Mouse (Mus musculus): ENCODE measurements around the gene Fip1l1.

Fip1l1 gene

DNA sequence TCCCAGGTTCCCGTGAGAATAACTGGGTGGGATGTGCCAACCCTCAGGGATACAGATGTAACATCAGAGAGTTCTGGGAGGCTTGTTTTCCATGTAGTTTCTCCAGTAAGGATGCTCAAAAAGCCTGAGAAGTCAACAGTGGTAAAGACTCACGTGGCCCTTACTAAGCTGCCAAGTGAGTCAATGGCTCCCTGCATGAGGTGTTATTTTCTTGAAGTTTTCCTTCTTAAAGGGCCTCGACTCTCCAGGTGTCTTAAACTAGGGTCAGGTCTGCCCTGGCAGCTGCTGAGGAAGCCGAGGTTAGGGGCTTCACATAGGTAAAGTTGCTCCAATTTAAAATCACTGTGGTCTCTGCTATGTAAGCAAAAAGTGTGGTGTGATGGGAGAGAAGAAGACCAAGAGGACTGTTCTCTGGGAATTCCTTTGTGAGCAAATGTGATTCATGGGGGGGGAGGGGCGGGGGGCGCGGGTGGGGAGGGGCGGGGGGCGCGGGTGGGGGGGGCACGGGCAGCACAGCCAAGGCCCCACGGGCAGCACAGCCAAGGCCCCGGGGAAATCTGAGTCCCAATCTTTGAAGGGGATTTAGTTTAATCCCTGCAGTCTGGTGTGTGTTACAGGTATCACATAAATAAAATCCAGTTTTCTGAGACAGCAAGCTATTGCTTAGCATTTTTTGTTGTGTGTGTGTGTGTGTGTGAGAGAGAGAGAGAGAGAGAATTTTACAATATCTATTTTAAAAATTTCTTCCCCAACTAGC is 82.7 kb downstream of the Fip1l1 start:
- DNase-seq, result no peak

GRCm38 (mm10) chr5:74618573-74619059 is 83.4 kb downstream of the Fip1l1 start:
- peak; percentile 44 to 46 for DNase-seq

DNA sequence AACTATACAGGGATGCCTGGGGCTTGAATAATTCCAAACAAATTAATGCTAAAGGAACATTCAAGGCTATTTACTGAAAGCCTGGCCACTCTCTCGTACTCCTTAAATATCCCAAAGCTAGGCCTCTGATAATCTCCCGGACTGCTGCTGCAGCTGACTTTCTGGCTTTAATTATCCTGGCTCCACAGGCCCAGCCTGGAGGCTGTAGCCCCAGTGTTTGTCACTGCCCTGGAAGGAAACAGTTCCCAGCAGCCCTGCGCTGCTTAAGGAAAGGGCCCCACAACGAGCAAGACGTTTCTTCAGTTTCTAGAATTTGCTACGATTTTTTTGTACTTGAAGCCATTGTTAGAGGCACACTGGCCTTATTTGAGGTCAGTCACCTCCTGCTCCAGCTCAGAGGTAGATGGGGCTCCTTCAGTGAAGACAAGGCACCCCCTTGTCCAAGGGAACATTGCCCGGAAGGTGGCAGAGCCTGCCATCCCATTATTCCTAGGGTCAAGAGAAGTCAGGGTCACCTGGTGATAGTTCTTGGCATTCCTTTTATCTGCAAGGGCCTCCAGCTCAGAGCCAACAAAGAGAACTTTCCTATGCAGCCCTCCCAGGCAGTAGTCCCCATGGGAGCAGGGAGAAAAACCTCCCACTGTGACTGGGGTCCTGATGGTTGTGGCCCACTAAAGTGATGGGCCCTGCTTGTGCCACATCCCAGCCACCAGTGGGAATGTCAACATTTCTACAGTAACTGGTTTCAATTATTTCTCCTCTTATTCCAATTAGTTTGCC is 86.6 kb downstream of the Fip1l1 start:
- DNase-seq, result no peak

DNA sequence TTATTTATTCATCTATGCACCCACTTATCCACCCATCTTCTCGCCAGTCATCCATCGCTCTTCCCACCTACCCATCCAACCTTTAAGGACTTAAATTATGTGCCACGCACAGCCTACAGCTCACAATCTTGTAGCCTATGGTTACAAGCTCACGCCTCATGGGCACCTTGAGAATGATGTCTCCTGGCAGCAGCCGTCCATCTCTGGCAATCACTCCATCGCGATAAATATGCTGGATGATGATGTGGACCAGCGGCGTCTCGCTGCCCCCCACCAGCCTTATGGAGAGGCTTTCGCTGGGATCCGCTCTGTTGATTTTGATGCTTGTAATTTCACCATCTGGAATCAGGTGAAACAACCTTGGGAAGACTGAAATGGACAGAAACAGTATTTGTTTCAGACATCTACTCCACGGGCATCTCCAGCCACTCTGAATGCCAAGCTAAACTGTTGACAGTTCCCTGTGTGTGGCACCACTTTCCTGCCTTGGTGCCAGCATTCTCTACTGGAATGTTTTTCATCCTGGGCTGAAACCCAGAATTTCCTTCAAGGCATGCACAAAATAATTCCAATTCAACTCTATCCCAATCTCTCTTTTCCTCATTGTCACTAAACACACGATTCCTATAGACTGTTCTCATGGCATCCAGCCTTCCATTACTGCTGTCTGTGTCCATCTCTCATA is 88.2 kb downstream of the Fip1l1 start:
- DNase-seq, result no peak

DNA sequence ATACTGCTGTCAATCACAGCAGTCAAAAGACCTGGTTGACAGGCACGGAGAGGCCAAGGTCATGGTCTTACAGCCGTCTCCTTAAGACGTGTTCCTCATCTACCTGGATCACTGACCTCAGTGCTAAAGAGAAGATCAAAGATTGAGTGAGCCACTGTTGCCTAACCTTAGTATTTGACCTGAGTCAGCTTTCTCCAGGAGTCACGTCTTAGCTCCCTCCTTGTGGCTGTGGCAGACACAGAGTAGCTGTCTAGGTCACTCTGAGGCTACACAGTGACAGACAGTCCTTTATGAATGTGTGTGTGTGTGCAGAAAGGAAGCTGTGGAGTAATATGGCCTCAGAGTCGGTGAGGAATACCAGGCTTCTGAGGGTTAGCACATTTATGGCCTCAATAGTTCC is 89.1 kb downstream of the Fip1l1 start:
- DNase-seq, result no peak

GRCm38 (mm10) chr5:74628001-74628400 is 92.8 kb downstream of the Fip1l1 start:
- DNase-seq, result no peak

DNA sequence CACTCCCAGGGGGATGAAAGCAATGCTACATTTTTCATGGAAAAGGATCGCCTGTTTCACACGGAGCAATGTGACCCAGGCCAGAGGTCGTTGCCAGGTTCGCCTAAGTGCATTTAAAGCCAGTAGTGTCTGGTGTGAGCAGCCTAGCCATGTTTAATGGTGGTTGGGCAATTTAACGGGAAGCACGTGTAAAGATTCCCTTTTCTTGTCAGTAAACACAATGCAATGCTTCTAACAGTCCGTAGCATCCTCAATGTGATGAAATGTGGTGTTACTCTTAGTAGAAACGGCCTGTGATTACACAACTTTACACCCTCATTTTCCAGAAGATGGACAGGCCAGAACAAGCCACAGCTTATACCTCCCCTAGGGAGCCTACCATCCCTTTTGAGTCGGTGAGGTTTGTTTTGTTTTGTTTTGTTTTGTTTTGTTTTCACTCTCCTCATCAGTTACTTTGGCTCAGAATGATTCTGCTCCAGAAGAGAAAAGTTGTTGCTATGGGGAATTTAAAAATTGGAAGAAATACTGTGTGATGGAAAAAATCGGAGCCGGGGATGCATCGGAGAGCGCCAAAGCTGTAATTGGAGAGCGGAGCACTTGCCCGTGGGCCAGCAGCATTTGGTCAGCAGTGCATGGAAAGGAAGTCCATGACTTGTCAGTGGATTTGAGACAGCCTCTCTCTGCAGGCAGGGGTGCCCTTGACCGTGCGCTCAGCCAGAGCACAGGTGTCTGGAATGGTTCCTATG is 97.3 kb downstream of the Fip1l1 start:
- DNase-seq, result peak in 1 of 2 experiments; percentile 19

- DNase-seq, result no peak
Observed at GRCm38 (mm10) chr5:74633453-74633852, 98.2 kb downstream of the Fip1l1 start.

DNA sequence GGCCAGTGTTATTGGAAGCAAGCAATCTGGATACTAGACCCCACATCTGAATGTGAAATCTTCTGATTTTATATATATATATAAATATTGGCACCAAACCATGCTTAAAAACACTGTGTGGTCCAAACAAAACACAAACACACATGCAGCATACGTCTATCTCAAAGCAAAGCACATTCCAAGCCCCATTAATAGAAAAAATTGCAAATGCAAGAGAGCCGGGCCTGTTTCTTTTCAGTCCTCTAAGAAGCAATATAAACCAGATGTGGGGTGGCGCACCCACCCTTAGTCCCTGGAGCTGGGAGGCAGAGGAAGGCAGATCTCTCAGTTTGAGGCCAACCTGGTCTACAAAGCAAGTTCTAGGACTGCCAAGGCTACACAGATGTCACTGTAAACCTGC is 99.1 kb downstream of the Fip1l1 start:
- no peak for DNase-seq

DNA sequence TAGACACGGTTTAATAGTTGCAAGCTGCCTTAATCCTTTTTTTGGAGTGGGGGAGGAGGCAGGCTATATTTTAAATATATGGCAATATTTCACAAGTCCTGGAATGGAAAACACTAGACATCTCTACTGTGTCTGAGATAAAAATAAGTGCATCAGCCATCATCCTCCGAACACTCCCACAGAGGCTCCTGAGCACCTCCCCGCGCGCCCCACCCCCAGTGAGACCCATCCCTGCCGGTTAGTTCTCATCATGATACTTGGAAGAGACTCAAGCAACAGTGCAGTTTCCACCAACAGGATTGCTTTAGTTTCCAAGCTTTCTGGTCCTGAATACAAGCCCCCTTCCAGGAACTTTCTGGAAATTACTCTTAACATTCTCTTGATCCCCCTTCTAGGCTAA is 104.3 kb downstream of the Fip1l1 start:
- DNase-seq, result peak; percentile 37 to 57

DNA sequence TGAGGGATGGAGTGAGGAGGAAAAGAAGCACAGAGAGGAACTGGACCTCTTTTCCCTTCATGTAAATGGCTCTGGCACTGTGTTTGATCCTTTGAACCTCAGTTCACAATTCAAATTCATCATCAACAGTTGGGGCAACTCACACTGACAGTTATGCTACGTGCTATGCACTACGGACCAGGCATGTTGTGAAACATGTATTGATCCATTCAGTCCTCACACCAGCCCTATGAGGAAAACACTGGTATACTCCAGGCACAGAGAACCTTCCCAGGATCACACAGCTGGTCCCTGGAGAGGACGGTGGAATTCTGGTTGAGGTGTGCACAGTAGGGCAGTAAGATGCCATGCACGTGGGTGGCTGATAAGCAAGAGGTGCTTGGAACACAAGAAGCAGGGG is 105.3 kb downstream of the Fip1l1 start:
- DNase-seq, result no peak

DNA sequence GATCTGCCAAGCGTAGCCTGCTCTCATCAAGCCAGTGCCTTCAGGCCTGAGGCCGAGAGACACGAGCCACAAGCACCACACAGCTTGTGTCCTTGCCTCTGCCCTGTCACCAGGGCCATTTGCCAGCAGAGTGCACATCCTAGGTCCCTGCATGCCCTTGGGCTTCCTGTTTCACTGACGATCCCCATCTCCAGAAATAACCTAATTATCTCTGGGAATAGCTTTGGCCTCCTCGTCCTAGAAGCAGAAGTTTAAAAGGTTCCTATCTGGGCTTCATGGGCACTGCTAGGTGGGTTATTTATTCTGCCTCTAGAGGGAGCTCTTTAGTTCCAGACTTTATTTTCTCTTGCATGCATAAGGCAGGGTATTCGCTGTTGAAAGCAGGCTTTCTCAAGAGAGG is 105.8 kb downstream of the Fip1l1 start:
- peak; percentile 18 to 29 for DNase-seq

DNA sequence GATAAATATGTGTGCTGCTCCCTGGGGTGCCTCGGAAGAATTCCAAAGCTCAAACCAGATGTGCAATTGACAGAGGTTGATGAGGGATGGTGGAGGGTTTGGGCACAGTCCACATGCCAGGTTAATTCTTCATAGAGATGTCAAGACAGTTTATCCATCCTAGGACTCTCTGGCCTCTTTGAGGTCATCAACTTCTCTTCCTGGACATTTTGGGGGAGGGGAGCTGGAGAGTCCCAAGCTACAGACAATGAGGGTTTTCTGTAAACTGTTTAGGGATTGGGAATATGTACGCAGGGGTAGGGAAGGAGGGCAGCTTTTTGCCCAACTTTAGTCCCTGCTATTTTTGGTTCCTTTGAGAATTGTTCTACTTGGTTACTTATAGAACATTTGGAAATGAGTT is 107.0 kb downstream of the Fip1l1 start:
- DNase-seq, result no peak

DNA sequence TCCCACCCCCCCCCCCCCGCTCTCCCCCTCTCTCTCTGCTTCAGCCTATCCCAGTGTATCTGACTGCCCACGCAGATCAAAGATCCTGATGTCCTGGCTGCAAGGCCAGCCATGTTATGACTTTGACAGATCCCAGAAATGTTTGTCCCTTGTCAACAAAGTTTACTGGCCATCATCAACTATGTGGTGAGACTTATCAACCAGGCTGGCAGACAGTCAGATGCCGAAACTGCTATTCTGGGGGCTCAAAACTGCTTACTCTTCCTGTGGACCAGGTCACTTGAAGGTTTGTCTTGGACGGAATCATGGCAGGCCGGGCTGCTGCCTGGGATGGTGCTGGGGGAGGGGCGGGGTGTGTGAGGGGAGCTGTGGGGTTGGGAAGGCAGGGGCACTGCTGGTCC is 112.3 kb downstream of the Fip1l1 start:
- DNase-seq, result no peak

DNA sequence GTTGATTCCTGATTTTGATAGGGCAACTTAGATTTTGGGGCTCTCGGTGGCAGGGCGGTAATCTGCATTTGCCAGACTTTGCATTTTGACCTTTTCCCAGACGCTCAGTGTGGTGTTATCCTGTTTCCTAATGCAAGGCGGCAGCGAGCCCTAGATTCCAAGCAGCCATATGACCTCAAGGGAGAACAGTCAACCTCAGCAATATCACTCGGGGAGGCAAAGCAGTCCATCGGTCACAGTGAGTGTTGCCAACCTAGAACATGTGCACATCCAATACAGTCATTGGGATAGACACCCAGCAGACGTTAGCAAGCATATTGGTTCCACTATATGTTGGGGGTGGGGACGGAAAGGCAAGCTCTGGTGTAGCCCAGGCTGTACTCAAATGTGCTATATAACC is 113.0 kb downstream of the Fip1l1 start:
- no peak for DNase-seq

Data from kidney, postnatal 4 days (tissue).